Mouse (Mus musculus): ENCODE data around the gene Vps13a.

GRCm38 (mm10) chr19:16781406-16782019 lies 780 bp upstream of the Vps13a start:
- no peak for TF ChIP-seq POLR2A (IDR thresholded peaks at IDR 0.05; ENCODE audit: low read depth, low read length)
- TF ChIP-seq CTCF (IDR thresholded peaks at IDR 0.05; ENCODE audit: extremely low read depth, insufficient read depth, insufficient read length, insufficient replicate concordance) = no peak

All from spleen, adult 2 months (tissue).